Mouse (Mus musculus) left cerebral cortex, adult 18-20 months (tissue): Measurements from ENCODE around the gene Mst1. TPM values are rescaled to one million over a fixed set of nuclear protein-coding genes. Genes with fewer than 3 reads are reported as not detected.

ENCODE experiments used
- DNase-seq, 2 experiments: peaks; one replicate each; pipeline ENCODE4 v3.0.0; 2021 to 2022; ENCODE audit warnings: low spot score in 2 of 2, mixed read lengths in 1 of 2
- total RNA-seq, 2 experiments: library from RNA; stranded (reverse); gene quantifications; 2 replicates each; pipeline ENCODE4 v1.2.3; 2021

Mst1 gene
- total RNA-seq, 2 experiments from 2014 or later, result not detected

DNA sequence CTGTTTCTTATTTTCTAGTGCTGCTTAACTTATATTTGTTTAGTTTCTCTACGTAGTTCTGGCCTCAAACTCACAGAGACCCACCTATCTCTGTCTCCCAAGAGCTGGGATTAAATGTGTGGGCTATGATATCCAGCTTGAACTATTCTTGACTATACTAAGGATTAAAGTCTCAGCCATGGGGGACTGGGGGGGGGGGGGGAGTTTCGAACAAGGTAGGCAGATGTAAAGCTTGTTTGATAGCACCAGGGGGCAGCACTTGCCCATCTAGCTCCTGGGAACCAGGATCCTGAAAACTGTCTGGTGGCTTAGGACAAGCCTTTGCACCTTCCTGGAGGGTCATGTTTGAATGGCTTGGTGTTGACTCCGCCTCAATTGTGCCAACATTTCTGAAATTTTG is 15.3 kb downstream of the Mst1 start:
- DNase-seq, result peak in 1 of 2 experiments; percentile 63

DNA sequence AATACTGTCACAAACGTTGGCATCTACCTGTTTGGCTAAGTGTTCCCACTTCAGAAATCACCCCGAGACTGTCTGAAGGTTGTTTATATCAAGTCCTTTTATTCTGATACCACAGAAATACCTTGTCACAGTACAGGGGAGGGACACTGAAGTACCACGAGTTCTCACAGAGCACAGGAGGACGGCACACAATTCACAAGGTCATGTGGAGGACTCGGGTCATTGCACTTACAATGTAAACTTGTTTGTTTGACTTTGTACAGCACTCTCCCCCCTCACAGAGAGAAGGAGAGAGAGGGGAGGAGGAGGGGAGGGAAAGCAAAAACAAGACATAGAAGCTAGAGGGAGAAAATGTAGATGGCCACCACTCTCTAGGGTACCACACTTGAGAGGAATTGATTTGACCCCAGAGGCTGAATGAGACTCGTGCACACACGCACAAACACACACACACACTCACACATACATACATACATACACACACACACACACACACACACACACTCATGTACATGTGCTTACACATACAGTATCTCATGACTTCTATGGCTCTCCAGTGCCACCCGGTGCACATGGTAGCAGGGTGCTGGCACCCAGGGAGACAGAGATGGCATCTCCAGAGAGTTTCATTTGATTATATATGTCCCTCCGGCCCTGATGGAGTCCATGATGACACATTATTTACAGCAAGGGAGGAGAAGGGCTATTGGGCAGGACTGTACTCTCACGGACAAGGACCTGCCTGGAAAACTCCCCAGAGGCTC is 15.9 kb downstream of the Mst1 start:
- no peak for DNase-seq

DNA sequence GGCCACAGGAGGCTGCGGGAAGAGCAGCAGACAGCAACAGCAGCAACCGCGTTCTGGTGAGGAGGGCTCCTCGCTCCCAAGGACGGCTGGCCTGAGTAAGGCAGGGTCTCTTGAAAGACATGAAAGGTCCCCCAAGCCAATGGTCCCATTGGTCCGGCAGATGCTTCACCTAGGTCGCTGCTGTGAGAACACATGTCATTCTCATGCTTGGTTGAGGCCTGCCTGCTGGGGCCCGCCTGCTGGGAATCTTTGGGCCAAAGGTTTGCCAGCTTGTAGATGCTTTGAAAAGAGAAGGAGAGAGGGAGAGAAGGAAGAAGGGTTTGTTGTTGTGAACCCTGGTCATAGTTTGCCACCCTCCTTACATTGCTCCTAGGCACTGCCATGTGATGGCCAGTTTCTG is 19.4 kb downstream of the Mst1 start:
- DNase-seq, result no peak

DNA sequence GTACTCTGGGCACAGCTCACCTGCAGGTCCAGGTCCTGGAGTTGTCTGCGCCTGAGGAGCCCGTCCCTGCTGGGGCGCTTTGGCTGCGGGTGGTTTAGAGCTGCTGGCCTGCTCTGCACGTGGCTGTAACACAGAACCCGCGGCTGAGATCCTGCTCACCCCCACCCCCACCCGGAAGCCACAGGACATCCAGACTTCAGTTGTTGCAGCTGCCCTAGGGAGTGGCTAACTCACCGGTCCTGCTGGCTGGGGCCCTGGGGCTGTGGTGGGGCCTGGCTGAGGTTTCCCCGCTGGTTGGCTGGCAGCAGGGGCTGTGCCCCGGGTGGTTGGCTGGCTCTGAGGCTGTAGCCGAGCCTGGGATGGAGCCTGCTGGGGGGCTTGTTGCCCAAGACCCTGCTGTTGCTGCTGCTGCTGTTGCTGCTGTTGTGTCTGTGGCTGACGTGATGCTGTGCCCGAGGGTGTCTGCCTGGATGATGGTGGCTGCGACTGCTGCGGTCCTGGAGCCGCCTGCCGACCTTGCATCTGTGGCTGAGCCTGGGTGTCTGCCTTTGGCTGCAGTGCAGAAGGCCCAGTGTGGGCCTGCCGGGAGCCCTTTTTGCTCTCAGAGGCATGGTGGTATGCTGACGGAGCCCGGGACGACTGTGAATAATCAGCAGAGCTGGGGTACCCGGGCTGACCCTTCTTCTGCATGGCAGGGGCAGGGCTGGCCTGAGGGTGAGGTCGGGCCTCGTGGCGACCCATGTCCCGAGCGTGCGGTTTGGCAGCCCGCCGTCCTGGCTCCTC is 24.7 kb downstream of the Mst1 start:
- no peak for DNase-seq

DNA sequence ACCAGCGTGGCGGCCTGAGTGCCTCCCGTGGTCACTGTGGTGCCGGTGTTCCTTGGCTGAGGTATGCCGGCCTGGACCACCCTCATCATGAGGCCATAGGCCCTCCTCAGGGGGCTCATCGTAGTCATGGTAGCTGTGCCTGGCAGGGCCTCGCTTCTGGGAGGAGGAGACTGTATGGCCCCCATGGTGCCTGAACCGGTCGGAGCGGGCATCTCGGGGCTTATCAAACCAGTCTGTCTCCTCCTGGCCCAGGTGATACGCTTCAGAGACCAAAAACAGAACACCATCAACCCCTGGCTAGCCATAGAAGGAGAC is 25.3 kb downstream of the Mst1 start:
- DNase-seq, result no peak

DNA sequence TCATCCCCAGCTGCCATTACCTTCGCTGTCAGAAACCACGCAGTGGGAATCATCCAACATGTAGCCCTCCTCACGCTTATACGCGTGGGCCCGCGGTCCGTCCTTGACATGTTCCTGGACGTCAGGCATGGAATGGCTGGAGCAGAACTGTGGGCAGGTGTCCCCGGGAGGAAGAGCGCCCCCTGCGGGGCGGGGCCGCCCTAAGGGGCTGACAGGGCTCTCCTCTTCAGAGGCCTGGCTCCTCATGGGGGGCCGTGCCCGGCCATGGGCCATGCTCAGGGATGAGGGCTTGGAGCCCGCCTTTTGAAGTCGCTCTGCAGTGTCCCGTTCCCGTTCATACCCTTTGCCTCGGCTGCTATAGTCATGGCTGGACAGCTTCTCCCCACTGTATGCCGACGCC is 25.9 kb downstream of the Mst1 start:
- no peak for DNase-seq

DNA sequence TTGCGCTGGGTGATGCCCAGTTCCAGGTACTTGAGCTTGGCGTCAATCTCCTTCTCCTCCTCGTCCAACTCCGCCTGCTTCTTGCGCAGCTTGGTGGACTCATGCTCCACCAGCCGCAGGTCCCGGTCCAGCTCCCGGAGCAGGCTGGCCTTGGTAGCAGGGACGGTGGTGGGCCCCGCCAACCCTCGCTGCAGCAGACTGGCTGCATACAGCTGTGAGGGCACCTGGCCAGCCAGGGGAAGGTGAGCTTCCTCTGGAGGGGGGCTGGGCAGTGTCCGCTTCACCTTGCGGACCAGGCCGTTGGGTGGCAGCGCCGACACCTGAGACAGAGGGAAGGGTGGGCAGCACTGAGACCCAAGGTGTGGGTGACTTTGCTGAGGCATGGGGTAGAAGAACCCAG is 27.6 kb downstream of the Mst1 start:
- no peak for DNase-seq

DNA sequence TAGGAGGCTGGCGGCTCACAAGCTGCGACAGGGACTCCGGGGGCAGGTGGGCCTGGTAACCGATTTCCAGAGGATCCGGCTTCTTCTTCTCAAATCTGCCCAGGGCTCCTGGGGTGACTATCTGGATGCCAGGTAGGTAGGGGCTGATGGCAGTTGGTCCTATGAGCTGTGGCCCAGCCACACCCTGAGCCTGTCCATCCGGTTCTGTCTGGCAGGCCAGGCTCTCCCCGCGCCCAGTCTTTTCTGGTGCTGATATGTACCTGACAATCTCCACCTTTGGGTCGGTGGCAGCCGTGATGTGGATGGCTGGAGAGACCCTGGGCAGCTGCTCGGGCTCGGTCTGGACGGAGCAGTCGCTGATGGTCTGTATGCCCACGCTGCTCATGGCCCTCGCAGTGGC is 29.9 kb downstream of the Mst1 start:
- DNase-seq, result no peak

DNA sequence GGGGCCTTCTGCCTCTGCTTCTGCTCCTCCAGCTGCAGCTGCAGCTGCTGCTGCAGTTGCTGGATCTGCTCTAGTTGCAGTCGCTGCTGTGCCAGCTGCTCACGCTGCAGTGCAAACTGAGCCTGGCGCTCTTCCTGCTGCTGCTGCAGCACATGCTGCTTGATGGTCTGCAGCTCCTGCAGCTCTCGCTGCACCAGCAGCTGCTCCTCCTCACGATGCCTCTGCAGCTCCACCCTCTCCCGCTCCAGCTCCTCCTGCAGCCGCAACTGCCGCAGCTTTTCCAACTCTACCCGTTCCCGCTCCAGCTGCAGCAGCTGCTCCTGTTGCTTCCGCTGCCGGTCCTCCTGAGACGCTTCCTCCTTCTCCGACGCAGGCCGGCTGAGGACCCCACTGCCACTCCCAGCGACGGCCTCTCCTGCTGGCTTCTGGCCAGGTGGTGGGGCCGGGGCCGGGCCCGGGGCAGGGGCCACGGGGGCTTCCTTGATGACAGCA is 30.9 kb downstream of the Mst1 start:
- no peak for DNase-seq

DNA sequence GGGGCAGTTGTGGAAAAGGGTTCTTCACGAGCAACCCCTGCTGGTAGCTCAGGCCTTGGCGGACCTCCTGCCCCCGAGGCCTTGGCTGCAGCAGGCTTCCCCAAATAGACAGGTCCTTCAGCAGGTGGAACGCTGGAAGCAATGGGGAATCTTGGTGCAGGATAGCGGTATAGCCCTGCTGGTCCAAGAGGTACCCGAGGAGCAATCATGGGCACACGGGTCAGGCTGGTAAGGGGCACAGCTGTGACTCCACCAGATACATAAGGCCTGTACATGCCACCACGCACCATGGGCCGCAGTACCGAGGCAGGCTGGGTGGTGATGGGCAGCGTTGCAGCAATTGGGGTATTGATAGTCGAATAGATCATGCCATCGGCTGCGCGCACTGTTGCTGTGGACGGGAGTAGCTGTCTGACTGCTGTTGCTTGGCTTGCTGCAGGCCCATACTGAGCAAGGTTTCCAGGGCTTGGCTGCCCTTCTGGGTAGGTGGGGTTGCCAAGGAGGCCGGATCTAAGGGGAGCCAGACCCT is 31.4 kb downstream of the Mst1 start:
- DNase-seq, result no peak

DNA sequence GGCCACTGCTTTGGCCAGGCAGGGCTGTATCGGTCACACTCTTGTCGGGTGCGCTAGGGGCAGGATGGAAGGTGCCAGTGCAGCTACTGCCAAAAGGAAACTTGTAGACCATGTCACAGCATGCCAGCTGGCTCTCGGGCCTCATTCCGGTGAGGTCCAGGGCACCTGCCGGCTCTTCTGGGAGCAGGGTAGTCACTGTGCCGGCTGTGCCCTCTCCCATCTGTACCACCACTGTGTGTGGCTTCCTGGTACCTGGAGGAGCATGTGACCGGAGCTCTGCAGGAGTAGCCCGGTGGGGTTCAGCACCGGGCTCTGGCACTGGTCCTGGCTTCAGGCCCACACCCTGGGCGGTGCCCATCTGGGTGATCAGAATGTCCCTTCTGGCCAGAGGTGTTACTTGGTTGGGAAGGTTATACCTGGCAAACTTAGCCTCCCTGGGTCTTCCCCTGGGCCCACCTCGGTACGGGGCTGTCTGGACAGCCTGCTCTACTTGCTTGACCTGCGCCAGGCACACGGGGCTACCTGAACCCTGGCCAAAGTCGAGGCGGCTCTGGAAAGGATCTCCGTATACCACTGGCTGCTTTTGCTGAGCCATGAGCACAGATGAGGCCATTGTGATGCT is 32.6 kb downstream of the Mst1 start:
- no peak for DNase-seq

DNA sequence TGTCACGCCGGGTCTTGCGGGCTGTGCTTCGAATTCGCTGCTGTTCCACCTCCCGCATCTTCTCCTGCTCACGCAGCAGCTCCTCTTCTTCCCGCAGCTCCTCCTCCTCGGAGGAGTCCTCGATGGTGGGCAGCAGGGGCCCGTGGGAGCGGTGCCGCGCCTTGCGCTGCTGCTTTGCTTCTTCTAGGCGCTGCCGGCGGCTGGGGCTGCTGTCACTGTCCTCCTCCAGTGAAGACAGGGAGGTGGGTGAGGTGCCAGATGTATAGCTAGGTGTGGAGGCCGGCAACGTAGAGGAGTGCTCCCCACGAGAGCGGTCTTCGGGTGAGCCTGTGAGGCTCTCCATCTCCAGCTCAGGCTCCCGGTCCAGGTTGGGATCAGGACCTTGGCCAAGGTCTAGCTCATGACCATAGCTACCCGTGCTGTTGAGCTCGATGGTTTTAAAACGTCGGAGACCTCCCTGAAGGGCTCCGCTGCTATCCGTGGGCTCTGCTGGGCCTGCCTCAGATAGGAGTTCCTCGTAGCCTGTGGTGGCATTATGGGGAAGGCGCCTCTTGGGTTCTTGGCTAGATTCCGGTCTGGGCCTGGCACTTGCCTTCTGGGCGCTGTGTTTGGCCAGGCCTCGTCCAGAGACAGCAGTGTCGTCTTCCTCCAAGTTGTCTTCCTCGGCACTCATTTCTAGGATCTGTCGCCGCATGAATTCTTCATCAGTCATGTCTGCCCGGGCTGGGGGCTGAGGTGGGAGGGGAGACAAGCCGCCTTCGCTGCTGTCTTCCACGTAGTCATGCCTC is 35.2 kb downstream of the Mst1 start:
- peak; percentile 62 to 84 for DNase-seq

DNA sequence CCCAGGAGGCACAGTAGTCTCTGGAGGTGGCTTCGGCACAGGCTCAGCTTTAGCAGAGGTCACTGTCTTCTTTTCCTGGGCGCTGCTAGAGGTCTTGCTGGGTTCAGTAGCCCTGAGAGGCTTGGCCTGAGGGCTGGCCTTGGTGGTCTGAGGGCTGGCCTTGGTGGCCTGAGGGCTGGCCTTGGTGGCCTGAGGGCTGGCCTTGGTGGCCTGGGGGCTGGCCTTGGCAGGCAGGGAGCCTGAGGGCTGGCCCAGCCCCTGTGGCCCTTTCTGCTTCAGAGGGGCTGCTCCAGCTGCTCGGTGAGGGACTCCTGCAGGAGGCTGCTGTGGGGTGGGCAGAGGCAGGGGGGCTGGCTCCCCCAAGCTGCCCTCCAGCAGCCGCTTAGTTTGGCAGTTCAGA is 36.9 kb downstream of the Mst1 start:
- no peak for DNase-seq

DNA sequence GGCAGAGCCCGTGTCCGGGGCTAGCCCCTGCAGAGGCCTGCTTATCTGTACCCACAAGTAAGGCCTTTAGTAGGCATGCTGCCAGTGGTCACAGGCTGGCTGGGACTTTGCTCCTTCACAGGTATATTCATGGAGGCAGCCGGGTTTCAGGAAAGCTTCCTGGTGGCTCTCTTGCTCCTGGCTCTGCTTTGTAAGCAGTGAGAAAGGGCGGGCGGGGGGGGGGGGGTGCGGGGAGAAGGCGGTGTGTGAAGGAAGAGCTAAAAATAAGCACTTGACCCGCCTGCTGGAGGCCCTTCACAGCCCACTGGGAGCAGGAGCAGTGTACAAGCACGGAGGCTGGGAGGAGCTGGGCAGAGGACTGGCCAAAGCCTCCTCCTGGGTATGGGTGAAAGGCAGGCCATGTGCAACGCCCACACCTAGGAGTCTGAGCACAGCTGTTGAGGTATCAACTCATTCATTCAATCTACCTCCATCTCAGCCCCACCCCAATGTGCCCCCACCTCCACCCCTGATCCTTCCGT is 39.7 kb downstream of the Mst1 start:
- DNase-seq, result no peak

DNA sequence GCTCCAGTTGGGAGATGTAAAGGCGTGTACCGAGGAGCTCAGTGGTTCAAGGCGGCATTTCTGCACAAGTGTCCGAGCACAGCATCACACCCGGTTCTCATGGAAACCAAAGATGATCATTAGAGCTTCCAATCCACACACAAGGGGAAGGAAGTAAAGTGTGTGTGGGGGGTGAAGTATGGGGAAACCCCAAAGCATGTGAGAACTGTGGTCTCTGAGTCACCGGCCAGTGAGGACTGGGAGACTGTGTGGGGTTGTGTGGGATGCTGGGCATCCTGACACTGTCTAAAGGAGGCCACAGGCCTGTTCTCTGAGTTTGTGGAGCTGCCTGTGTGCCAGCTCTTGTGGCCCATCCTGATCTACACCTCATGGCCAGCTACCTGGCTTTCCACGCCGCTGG is 40.4 kb downstream of the Mst1 start:
- no peak for DNase-seq

DNA sequence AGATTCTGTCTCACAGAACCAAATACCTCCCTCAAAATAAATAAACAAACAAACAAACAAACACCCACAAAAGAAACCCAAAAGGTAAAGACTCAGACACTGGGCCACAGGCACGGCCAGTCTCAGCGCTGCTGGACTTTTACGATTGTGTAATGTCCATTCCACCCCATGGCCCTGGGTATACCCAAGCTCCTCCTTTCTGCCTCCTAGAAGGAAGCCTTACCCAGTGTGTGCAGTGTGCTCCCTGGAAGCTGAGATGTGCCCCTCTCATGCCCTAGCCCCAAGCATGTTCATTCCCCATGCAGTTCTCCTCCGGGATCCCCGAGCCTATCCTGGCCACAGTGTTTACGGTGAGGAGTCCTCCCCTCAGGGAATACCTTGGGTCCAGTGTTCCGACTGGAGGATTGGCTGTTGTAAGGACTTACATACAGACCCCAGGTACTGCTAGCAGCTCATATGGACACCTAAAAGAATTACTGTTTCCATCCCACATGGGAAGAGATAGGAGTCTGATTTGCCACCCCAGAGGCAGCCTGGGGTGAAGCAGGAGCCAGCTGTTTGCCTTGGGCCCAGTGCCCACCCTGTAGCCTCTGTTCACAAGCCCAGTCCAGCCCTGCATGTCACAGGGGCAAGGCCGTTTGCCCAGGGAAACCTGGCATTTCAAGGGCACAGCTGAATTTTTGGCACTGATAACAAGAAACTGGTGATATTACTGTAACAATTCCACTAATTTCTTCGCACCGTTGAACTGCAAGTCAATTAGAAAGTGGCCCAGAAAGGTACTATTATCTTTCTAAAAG is 41.1 kb downstream of the Mst1 start:
- DNase-seq, result no peak

DNA sequence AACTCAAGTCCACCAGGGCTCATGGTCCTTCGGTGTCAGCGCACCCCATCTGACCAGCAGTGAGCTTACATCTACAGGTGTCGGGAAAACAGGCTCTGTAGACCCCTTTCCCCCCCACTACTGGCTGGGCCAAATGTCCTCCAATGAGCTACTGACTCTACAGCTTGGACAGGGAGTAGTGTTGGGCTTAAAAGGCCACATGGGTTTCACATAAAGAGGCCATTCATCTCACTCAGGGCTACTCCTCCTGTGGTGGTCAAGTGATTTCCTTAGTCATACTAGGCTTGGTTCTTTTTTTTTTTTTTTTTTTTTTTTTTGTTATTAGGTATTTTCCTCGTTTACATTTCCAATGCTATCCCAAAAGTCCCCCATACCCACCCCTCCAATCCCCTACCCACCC is 43.7 kb downstream of the Mst1 start:
- no peak for DNase-seq

DNA sequence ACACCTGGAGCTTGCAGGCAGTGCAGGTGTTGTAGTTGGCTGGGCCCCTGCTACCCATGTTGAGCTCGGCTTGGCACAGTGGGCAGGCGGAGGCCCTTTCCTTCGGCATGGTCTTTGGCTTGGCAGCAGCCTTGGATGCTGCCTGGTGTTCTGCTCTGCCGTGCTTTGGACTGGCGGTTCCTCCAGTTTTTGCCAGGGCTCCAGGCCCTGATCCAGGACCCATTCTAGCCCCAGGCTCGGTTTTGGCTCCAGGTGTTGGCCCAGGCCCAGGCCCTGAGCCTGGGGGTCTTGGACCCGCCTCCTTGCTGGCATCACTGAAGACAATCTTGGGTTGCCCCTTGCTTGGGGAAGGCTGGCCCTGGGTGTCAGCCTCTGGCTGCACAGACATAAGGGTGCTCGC is 45.5 kb downstream of the Mst1 start:
- no peak for DNase-seq

DNA sequence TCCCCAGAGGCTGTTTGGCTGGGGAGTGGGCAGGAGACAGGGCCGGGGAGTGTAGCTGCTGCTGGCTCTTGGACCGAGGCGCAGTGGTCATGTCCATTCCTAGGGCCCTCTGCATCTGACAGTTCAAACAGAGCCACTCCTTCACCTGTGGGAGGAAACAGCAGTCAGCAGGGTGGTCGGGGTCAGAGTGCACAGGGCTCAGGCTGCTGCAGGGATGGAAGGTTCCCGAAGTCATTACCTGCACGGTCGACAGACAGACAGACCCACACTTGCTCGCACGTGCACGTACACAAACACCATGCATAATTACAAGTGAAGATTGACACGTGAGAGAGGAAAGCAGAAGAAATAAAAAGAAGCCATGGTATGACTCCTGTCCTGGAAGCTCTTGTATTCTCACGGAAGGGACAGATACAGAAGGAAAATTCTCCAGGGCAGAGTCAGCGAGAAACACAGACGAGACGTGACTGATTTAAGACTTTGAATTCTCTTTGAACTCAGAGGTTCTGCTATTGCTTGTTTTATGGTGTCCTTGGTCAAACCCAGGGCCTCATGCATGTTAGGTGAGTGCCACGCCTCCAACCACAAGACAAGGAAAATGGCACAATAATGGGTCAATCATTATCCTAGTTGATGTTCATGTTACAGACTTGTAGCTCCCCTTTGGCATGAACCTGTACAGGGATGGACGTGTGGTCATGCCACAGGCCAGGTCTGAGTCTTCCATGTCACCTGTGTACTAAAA is 46.4 kb downstream of the Mst1 start:
- no peak for DNase-seq
